Mouse (Mus musculus) urinary bladder, postnatal 14 days (tissue): ENCODE results near the gene Aox3.
A peak's percentile ranks its signal among the peaks of the same experiment; 100 is the strongest.

ENCODE experiments used
- DNase-seq: peaks from one replicate; pipeline ENCODE4 v3.0.0; 2021; ENCODE audit warnings: low spot score

The Aox3 gene

DNA sequence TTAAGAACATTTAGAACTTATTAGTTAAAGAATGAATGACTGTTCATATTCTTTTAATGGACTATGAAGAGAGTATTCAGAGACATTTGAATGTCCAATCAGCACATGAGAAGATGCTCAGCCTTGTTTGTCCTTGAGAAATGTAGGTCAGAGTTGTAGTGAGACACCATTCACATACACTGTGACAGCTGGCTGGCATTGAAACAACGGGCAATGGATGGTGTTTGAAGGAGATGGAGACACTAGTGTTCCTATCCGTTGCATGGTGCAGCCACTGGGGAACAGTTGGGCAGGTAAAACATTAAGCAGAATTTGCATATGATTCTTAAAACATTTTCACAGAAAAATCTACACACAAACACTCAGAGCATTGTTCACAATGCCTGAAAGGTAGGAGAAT lies 5.9 kb upstream of the Aox3 start:
- no peak for DNase-seq

DNA sequence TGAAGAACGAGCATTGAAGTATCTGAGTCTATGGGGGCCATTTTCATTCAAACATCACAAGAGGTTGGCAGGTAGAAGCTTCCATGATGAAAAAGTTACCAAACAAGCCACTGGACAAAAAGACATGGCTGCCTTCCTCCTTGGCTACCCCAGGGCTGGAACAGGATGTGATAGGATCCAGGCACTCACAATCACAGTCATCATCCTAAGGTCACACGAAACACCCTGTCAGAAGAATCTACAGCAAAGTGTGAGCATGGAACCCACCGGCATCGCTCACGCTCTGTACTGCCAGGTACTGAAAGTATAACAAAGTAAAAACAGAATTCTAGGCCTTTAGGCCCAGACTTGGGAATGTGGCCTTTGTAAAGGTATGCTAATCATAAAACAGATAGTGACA lies 2.7 kb upstream of the Aox3 start:
- no peak for DNase-seq

DNA sequence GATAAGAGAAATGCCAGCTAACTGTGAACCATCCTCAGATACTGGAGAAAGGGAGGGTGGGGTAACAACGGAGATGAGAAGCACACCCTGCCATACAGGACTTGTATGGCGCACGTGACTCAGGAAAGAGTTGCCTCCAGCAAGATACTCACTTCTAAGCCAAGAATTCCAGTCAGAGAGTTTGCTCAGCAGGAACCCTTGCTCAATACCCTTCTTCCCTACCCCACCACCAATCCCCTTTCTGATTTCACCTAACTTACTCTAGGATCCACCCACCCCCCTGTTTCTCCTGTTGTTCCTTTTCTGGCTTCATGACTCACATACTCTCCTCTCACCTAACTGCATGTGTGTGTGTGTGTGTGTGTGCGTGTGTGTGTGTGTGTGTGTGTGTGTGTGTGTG lies 1.6 kb upstream of the Aox3 start:
- DNase-seq = no peak

DNA sequence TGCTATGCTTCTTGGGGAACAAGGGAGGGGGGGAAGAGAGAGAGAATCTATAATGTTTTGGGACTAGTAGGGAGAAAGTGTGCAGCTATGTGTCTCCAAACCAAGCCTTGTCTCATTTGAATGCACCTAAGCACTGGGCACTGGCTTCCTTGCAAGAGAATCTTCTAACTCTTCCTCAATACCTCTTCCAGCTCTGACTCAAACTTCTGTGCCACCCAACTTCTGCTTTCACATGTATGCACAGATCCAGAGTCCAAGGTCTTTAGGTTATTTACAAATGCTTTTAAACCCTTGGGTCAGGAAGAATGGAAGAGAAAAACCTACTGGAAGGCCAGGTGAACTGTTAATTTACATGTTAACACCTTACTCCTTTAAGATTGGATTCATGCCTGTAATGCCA lies 511 bp downstream of the Aox3 start:
- no peak for DNase-seq

DNA sequence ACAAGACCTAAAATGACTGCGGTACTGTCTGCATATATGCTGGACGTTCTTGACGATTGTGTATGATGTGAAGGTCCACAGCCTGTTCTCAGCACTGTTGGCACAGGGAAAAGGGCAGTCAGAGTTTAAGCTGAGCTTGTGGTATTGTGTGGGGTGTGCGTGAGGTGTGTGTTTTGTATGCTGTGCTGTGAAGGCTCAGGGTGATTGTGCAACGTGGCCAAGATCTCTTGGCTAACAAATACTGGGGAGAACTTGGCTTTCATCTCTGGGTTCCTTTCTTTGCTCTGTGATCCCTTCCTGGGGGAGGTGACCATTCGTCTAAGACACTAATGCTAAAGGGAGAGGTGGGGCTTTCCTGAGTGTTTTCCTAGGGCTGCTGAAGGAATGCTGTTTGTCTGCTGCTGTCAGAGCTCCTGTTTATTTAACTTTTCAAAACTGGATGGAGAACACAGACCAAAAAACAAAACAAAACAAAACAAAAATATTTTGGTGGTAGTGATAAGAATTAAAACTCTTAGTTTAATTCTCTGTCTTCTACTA lies 1.2 kb downstream of the Aox3 start:
- no peak for DNase-seq

DNA sequence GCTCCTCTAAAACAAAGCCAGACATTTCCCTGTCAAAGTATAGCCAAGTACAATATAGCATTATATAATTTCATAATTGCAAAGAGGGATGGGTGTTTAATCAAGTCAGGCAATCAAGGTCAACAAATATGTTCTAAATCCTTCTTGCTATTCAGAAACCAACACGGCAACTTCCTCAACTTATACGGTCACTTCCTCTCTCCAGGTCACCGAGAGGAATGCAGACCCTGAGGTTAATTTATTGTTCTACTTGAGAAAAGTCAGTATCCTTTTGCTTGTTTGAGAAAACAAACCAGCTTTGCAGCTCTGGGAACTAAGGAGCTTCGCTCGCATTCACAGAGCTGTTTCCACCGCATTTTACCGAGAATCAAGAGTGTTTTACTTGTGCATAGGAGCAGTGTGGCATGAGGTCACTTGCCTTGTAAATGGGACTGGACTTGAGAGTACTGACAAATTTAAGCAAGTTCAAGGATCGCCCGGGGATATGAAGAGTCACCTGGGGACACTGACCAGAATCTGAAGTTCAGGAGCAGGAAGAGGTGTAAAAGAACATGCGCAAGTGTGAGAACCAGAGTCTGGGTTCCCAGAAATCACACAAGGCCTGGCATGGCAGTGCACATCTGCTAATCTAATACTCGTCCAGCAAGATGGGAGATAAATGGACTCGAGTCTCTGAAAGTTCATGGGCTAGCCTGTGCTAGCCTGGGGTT lies 1.9 kb downstream of the Aox3 start:
- no peak for DNase-seq

DNA sequence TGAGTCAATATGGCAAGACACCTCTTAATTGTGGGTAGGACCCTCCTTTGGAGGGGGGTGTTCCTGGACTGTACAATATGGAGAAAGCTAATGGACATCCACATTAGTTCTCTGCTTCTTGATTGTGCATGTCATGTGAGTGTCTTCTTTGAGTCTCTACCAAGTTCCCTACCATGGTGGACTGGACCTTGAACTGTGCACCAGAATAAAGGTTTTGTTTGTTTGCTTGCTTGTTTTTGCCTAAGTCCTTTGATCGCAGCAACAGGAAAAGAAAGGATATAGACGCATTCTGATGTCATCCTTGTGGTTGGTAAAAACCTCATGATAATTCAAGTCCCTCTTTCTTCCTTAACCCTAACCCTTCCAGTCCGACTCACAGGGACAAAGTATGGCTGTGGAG lies 5.3 kb downstream of the Aox3 start:
- DNase-seq = no peak

DNA sequence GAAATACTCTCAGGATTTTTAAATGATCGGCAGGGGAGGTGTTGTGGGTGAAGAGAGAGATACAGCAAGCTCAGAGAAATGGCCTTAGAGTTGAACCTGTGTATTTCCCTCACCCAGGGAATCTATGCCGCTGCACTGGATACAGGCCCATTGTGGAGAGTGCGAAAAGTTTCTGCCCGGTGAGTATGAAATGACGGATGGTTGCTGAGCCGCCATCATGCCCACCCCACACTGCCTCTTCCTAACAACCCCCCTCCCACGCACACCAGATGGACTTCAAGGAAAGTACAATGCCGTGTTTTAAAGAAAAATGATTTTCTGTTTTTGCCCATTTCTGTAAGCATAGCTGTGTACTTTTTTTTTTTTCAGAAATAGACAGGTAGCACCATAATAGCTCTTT lies 12.0 kb downstream of the Aox3 start:
- no peak for DNase-seq

DNA sequence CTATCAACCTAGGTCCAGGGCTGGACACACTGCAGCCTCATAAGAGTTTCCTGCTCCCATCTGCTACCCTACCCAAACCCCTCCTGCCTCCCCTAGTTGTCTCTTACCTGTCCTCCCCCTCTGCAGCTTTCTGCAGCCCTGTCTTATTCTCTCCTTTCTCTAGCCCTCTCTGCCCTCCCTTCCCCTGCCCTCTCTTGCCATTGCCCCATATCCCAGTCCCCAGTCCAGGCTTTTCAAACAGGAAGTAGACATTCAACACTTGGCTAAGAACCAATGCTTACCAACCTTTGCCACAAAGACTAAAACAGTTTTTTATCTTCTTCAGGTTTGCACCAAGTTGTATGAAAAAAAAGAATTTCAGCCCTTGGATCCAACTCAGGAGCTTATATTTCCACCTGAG lies 25.0 kb downstream of the Aox3 start:
- no peak for DNase-seq

DNA sequence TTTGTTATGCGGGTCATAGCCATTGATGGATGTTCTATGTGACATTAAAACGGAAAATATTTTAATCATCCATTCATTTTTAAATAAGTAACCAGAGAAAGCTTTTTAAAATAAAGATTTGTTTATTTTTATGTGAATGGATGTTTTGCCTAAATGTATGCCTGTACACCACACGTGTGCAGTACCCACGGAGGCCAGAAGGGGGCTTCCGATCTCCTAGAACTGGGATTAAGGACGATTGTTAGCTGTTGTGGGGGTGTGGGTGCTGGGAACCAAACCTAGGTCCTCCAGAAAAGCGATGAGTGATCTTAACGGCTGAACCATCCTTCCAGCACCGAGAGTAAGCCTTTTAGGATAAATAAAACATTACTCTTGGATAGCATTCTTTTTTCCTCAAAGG lies 26.1 kb downstream of the Aox3 start:
- no peak for DNase-seq

DNA sequence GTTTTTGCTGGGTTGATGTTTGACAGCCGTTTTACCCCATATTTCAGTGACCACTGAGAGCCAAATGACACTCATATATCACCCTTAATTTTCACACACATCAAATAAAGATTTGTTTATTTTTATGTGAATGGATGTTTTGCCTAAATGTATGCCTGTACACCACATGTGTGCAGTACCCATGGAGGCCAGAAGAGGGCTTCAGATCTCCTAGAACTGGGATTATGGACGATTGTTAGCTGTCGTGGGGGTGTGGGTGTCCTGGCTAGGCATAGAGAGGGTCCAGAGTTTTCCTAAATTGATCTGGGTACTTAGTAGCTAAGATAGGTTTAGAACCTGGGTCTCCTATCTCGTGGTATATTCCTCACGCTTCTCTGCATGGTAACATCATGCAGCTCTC lies 27.7 kb downstream of the Aox3 start:
- DNase-seq = no peak

DNA sequence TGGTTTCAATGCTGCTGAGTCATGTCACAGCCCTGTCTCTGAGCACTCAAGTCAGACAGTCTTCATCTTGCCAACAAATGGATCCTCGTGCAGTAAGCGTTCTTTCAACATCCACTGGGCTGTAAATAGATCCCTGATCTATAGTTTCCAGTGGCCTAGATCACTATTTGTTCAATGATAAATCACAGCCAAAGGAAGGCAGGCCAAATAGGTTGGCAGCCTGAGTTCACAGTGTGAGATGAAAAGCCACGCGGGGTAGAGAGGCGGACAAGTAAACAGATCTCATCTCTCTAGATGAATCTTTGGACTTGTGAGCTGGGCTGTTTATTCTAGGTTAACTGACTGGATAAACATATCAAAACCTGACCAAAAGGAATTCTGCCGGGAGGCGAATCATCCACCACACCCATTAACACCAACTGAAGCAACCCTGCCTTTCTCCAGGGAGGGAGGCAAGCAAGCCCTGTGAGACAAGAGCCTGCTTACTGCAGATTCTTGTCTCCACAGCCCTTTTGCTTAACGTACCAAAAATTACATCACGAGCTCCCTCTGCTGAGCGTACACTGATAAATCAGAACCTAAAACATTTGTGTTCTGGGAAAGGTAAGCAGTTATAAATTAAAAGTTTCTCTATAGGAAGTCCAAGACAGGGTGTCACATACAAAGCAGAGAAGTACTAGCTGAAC lies 31.6 kb downstream of the Aox3 start:
- peak; percentile 50 for DNase-seq

DNA sequence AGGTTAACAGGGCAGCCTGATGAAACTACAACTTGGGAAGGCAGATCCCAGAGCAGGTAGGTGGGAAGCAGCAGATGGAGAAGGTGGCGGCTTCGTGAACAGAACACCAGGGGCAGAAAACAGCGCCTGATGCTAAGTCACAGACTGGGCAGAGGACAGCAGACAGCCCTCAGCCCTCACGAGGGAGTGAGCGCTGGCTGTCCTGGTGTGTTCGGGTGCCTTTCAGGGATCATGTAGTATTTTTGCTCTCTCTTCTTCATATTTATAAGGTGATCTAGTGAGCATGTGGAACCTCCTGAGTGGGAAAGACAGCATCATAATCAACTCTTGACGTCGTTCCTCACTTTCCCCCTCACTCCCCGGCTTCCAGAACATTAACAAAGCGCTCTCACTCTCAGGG lies 33.1 kb downstream of the Aox3 start:
- no peak for DNase-seq

DNA sequence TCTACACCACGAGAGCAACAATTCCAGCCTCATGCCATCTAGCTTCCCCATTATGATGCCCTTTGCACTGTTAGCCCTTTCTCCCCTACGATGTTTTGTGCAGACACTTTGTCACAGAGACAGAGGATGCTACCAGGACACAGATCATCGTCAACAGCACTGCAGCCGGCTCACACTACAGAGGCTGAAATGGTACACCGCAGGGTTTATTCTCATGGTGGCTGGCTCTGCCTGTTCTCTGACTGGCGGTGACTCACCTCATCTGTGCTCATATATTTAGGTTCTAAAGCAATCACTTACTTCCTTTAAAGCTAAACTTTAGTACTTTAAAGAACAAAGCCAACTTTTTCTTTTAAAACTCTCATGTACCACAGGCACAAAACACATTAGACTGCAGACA lies 34.8 kb downstream of the Aox3 start:
- no peak for DNase-seq

DNA sequence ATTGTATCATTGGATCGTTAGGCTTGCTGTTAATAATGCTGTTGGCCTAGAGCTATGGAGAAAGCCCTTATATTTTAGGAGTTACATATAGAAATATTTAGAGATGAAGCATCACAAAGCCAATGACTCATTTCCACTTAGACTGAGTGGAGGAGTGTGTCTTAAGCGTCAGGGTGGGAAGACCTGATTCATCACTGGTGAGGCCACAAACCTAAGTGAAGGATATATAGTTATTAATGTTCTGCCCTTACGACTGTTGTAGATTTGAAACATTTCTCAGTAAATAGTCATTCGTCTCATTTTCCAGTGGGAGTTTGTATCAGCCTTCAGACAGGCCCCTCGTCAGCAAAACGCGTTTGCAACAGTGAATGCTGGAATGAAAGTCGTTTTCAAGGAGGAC lies 39.3 kb downstream of the Aox3 start:
- no peak for DNase-seq

DNA sequence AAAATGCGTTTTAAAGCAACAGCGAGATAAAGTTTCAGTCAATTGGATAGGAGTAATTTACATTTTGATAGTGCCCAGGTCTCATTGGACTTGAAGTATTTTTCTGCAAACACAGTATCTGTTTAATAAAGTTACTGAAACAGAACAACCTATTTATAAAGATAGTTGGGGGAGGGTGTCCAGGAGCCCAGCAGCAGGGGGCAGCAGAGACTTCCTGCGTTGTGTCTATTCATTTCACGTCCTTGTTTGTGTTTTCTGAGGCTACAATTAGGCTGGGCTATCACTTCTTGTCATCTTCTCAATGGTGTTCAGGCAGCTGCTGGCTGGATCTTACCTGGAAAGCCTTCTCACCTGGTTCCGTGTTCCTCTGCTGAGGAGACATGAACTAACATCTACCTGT lies 43.8 kb downstream of the Aox3 start:
- DNase-seq = peak; percentile 60

DNA sequence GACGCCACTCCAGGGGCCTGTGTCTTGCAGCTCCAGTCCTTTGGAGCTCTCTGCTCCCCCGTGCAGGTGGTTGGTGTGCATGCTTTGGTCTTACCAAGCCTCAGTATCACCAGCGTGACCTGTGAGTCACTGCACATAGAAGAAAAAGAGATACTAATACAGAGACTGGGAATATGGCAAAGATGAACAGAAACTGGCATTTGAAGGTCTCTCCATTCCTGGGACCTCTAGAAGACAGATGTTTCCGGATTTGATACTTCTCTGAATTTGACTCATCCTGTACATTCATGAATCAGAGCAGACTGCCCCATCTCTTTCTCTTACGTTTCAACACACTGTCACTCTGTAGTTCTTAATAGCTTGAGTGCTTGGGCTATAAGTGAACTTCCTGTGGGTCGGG lies 57.0 kb downstream of the Aox3 start:
- no peak for DNase-seq

DNA sequence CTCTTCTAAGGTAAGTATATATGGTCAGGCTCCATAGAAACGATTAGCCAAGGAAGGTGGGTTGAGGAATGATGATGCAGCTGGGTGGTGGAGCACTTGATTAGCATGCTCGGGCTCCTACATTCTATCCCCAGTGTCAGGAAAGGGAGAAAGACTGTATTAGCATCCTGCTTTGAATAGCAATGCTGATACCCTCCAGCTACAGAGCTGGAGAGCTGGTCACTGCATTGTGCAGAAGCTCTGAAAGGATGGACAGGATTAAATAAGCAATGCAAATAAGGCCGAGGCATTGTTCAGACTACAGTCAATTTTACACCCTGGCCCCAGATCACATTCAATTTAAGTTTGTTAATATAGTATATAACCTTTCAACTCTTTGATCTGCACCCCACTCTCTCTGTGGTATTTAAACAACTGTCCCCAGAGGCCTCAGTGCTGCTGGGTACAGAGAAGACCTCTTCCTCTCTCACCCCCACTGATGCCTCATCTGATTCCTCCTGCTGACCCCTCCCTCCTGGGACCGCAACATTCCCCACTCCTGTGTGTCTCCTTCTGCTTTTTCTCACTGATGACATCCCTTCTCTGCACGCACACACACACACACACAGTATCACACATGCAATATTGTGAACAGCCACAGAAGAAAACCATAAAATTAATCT lies 75.7 kb downstream of the Aox3 start:
- DNase-seq = no peak

DNA sequence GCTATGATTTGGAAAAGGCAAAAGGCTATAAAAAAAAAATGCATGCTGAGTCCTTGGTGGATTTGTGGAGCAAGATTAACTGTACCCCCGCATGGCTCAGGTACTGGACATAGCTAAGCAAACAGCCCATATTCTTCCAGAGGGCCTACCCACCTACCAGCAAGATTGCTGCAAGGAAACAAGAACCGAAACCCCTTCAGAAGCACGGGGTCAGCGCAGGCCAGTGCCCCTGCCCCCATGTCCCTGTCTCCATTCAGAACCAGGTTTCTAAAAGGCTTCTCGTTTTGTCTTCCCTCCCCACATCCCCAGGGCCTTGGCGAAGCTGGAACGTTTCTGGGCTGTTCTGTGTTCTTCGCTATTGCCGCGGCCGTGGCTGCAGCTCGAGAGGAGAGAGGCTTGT lies 81.4 kb downstream of the Aox3 start:
- DNase-seq = no peak

DNA sequence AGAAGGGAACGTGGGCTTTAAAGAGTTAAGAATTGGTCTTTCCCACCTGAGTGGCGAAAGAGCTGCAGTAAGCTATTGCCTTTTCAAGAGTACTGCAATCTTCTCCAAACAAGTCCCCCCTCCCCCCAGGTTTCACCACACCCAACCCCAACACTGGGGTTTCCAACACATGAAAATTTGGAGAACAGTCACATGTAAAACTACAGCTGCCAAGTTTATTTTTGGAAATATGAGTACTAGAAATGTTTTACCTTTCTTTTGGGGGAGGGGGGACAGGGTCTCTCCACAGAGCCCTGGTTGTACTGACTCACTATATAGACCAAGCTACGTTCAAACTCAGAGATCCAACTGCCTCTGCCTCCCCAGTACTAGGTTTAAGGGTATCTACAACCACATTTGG lies 82.1 kb downstream of the Aox3 start:
- no peak for DNase-seq

DNA sequence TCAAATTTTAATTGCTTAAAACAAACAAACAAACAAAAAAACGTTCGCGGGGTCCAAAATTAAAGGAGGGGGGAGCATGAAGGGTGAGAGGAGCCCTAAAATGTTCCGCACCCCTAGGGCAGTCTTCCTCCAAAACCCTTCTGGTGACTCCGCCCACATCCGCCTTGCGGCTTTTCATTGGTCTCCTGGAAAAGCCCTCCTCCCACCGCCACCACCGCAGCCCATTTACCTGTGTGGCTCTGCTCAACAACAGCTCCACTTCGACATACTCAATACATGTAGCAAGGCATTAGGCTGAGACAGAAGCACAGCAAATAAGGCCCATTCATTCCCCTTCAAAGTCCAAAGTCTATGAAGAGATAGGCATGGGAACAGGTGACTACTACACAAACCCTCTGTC lies 82.6 kb downstream of the Aox3 start:
- DNase-seq = no peak

DNA sequence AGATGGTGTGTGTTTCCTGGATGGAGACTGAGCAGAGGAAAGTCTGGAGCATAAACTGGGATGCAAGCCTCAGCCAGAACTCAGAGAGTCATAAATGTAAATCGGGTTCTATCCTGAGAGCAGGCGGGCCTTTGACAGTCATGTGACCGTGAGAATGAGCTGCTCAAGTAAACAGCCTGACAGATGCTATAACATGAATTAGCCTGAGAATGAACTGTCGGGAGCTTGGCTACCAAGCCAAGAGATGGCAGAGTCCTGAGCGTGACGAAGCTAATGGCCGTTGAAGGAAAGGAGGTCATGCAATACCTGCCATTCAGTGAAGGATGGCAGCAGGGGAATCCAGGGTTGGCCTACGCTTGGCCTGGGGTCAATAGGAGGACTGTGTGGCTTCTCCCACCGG lies 84.1 kb downstream of the Aox3 start:
- no peak for DNase-seq

DNA sequence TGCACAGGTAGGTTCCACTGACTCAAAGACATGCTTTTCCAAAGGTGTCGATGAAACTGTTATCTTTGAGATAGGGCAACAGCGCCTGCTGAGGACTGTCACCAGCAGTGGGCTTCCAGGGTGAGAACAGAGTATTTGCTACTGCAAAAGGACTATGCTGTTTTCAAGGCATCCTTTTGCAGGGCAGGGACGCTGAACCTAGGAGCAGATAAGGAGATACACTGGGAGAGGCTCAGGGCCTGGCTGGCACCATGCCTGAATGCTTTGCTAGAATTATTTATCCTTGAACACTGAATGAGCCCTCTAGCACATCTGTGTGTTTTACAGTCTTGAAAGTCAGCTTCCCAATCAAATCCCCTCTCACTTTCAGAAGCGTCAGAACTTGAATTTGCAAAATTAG lies 85.5 kb downstream of the Aox3 start:
- no peak for DNase-seq
